In genomic region chr9:81634163-81634562, GRCm38 (mm10) we compare ENCODE assay signal across 9 mouse cellular contexts. TPM values are rescaled to one million over a fixed set of nuclear protein-coding genes. Genes with fewer than 3 reads are reported as not detected.
DNase-seq lines count a peak whose midpoint lies in the region; ATAC-seq and TF ChIP-seq lines count a peak whose summit lies in the region.
"Had no signal": no experiment of that assay in that cellular context is flagged by ENCODE, and none has a peak within 500 bp of the region (broad histone marks: within the 10 kb centered on the region; RNA-seq: fewer than 3 reads in every experiment).

No protein-coding gene starts in this region.

- peaks cover 20% of the 10 kb centered on the region for H3K27me3 ChIP-seq in heart, embryonic 15.5 days
- peaks cover 44% of the 10 kb centered on the region for H3K27me3 ChIP-seq in hindbrain, embryonic 12.5 days

- H3K27ac ChIP-seq in heart, embryonic 15.5 days, result no peak overlapping the region
- no peak overlapping the region for H3K27ac ChIP-seq in hindbrain, embryonic 12.5 days

- H3K9me3 ChIP-seq in heart, embryonic 15.5 days (replicated peaks), result no peaks in the 10 kb centered on the region
- H3K9me3 ChIP-seq in hindbrain, embryonic 12.5 days (replicated peaks), result no peaks in the 10 kb centered on the region

- 2% methylated on average over 10 of the region's 10 CpGs for WGBS in heart, embryonic 15.5 days
- WGBS in hindbrain, embryonic 12.5 days, result under 1% methylated on average over 10 of the region's 10 CpGs

- no peak for TF ChIP-seq POLR2A in brain, embryonic 14.5 days (IDR thresholded peaks at IDR 0.05; ENCODE audit: borderline replicate concordance, extremely low read depth, insufficient read depth, insufficient read length, poor library complexity, severe bottlenecking)

- peak overlapping the region; percentile 68 for H3K4me3 ChIP-seq in heart, embryonic 15.5 days
- peak overlapping the region; percentile 68 for H3K4me3 ChIP-seq in hindbrain, embryonic 12.5 days

- no peak for ATAC-seq in heart, embryonic 15.5 days (replicated peaks; ENCODE audit: insufficient number of reproducible peaks, insufficient read depth, low FRiP score, low read depth)
- no peak for ATAC-seq in hindbrain, embryonic 12.5 days (ENCODE audit: low FRiP score)
- no peak for ATAC-seq in erythroid progenitor cell, adult 5-6 weeks (replicated peaks; ENCODE audit: low FRiP score, poor library complexity, severe bottlenecking)

- H3K4me1 ChIP-seq in heart, embryonic 15.5 days (replicated peaks), result peaks cover 24% of the 10 kb centered on the region
- peaks cover 18% of the 10 kb centered on the region for H3K4me1 ChIP-seq in hindbrain, embryonic 12.5 days

- peak; percentile 15; the same call in 1 of the 2 replicates for TF ChIP-seq CTCF in brain, embryonic 14.5 days (IDR thresholded peaks at IDR 0.05; ENCODE audit: borderline replicate concordance, extremely low read depth, insufficient read depth, insufficient read length)

- H3K36me3 ChIP-seq in heart, embryonic 15.5 days, result no peaks in the 10 kb centered on the region
- no peaks in the 10 kb centered on the region for H3K36me3 ChIP-seq in hindbrain, embryonic 12.5 days

- H3K4me2 ChIP-seq in heart, embryonic 15.5 days, result peak overlapping the region; percentile 99
- peak overlapping the region; percentile 99 for H3K4me2 ChIP-seq in hindbrain, embryonic 12.5 days (replicated peaks)

- no peak overlapping the region for H3K9ac ChIP-seq in heart, embryonic 15.5 days
- no peak overlapping the region for H3K9ac ChIP-seq in hindbrain, embryonic 12.5 days

- no peak for DNase-seq in heart, adult 9 months (ENCODE audit: low spot score in 2 of 2)
- DNase-seq in brain, embryonic 14.5 days (ENCODE audit: low read depth), result peak; percentile 30
- peak; percentile 36 for DNase-seq in neural tube, embryonic 10.5 days (ENCODE audit: extremely low spot score, low spot score)
- DNase-seq in kidney, adult 11 months, result no peak
- DNase-seq in thymus, postnatal 0 days (ENCODE audit: low spot score), result no peak

RNA-seq across cellular contexts. Expression of gene Htr1b, which starts 0.5 kb away (rescaled TPM):
- polyA plus RNA-seq in heart, embryonic 15.5 days (2015; fragmentation: Nextera tagmentation; extraction: Ambion mirVana), result 0.67 and 0.79 TPM in 2 replicates
- 3.2 and 5.5 TPM in 2 replicates for polyA plus RNA-seq in brain, embryonic 14.5 days (2012; rRNA removed)
- 1.6 and 1.8 TPM in 2 replicates for polyA plus RNA-seq in hindbrain, embryonic 12.5 days (2016; fragmentation: Nextera tagmentation; extraction: Ambion mirVana)
- total RNA-seq in erythroid progenitor cell, adult 5-6 weeks (2015; ENCODE audit: low replicate concordance), result not detected in 2 replicates
- not detected in 2 replicates for total RNA-seq in erythroid progenitor cell, adult 5-6 weeks (2017; ENCODE audit: low replicate concordance)
- polyA plus RNA-seq in thymus, postnatal 0 days (2015; fragmentation: Nextera tagmentation; extraction: Ambion mirVana), result 0.07 and 0.08 TPM in 2 replicates
- total RNA-seq: MEL had no signal

Comparison
In these comparisons a context has a peak if more than half of its experiments do, and no peak if none do; other contexts are left out.
1. DNase-seq: peak in brain, embryonic 14.5 days (single experiment) and neural tube, embryonic 10.5 days (single experiment); none in heart, adult 9 months (0 of 2), kidney, adult 11 months (single experiment) and thymus, postnatal 0 days (single experiment).